Mouse (Mus musculus) embryonic facial prominence, embryonic 15.5 days (tissue): ENCODE measurements around the gene Kcnn4. TPM values are rescaled to one million over a fixed set of nuclear protein-coding genes. Genes with fewer than 3 reads are reported as not detected.
"Not testable (repeated sequence)": the region's sequence is repeated elsewhere in the genome, so short reads cannot be mapped to it uniquely, and the experiment has no call there.

ENCODE experiments used
- ATAC-seq: fragments of 200-750 bp; cut with Nextera tagmentation; 2 replicates; pipeline ENCODE4 v1.8.0; 2017; ENCODE audit warnings: low read depth, moderate TSS enrichment; ENCODE audit not compliant: insufficient number of reproducible peaks, low FRiP score, low TSS enrichment
- H3K27ac ChIP-seq: fragments of 300-500 bp; sonication (generic); replicated peaks from 2 replicates; pipeline ENCODE4 v1.5.1; 2015; ENCODE audit warnings: mild to moderate bottlenecking, inconsistent platforms
- H3K27me3 ChIP-seq: fragments of 300-500 bp; sonication (generic); 2 replicates; pipeline ENCODE4 v1.6.1; 2015; ENCODE audit warnings: inconsistent platforms
- H3K36me3 ChIP-seq: fragments of 300-500 bp; sonication (generic); 2 replicates; pipeline ENCODE4 v1.6.1; 2015; ENCODE audit warnings: mild to moderate bottlenecking, inconsistent platforms
- H3K4me1 ChIP-seq: fragments of 300-500 bp; sonication (generic); 2 replicates; pipeline ENCODE4 v1.6.1; 2015; ENCODE audit warnings: inconsistent platforms
- H3K4me2 ChIP-seq: fragments of 300-500 bp; sonication (generic); replicated peaks from 2 replicates; pipeline ENCODE4 v1.6.1; 2015; ENCODE audit warnings: mild to moderate bottlenecking, inconsistent platforms
- H3K4me3 ChIP-seq: fragments of 300-500 bp; sonication (generic); replicated peaks from 2 replicates; pipeline ENCODE4 v1.5.1; 2015; ENCODE audit warnings: mild to moderate bottlenecking, inconsistent platforms
- H3K9ac ChIP-seq: fragments of 300-500 bp; sonication (generic); 2 replicates; pipeline ENCODE4 v1.6.1; 2015; ENCODE audit warnings: inconsistent platforms
- H3K9me3 ChIP-seq: fragments of 300-500 bp; sonication (generic); replicated peaks from 2 replicates; pipeline ENCODE4 v1.6.1; 2016; ENCODE audit warnings: inconsistent platforms
- WGBS: fragments of 180-500 bp; shearing (Covaris S2); methylation state at CpG from one replicate; pipeline ENCODE4 v1.1.7; 2015; 5-methylcytosine and 5-hydroxymethylcytosine counted together
- polyA plus RNA-seq: library from polyadenylated mRNA; unstranded; fragments of >200 nt; fragmentation: Nextera tagmentation; extraction: Ambion mirVana; gene quantifications from 2 replicates; pipeline ENCODE4 v1.2.1, GENCODE M21; 2015

The Kcnn4 gene
- polyA plus RNA-seq, 1 experiment from 2014 or later, result 3.1 TPM

- ATAC-seq, result no peak
- WGBS, result 81% methylated on average over 3 of the region's 3 CpGs
- H3K27ac ChIP-seq, result peak overlapping the region; percentile 19; the same call in 1 of the 2 replicates
- H3K4me1 ChIP-seq, result peaks cover 33% of the 10 kb centered on the region
- no peak overlapping the region for H3K4me2 ChIP-seq
- H3K36me3 ChIP-seq, result no peaks in the 10 kb centered on the region
- no peaks in the 10 kb centered on the region for H3K9me3 ChIP-seq
- H3K27me3 ChIP-seq, result no peaks in the 10 kb centered on the region
- H3K9ac ChIP-seq, result no peak overlapping the region
- H3K4me3 ChIP-seq, result no peak overlapping the region
These were observed 24.0 kb downstream of the Kcnn4 start for GRCm38 (mm10) chr7:24394054-24394453.

- no peak overlapping the region for H3K4me3 ChIP-seq
- H3K4me1 ChIP-seq, result peaks cover 27% of the 10 kb centered on the region
- no peaks in the 10 kb centered on the region for H3K36me3 ChIP-seq
- peak overlapping the region; percentile 19; the same call in 1 of the 2 replicates for H3K27ac ChIP-seq
- H3K9ac ChIP-seq, result no peak overlapping the region
- 45% methylated on average over 15 of the region's 15 CpGs for WGBS
- no peak overlapping the region for H3K4me2 ChIP-seq
- no peaks in the 10 kb centered on the region for H3K9me3 ChIP-seq
- ATAC-seq, result no peak
- no peaks in the 10 kb centered on the region for H3K27me3 ChIP-seq
These were observed 24.6 kb downstream of the Kcnn4 start for GRCm38 (mm10) chr7:24394475-24395161.

GRCm38 (mm10) chr7:24396832-24397231, 26.8 kb downstream of the Kcnn4 start:
- no peaks in the 10 kb centered on the region for H3K27me3 ChIP-seq
- peaks cover 19% of the 10 kb centered on the region; the same call in 1 of the 2 replicates for H3K4me1 ChIP-seq
- no peaks in the 10 kb centered on the region for H3K9me3 ChIP-seq
- no peak overlapping the region for H3K4me3 ChIP-seq
- 72% methylated on average over 11 of the region's 11 CpGs for WGBS
- no peak overlapping the region for H3K4me2 ChIP-seq
- H3K36me3 ChIP-seq, result no peaks in the 10 kb centered on the region
- H3K9ac ChIP-seq, result no peak overlapping the region
- no peak for ATAC-seq
- H3K27ac ChIP-seq, result no peak overlapping the region

- no peaks in the 10 kb centered on the region for H3K9me3 ChIP-seq
- H3K27me3 ChIP-seq, result no peaks in the 10 kb centered on the region
- no peak overlapping the region for H3K9ac ChIP-seq
- no peak overlapping the region for H3K4me3 ChIP-seq
- no peak overlapping the region for H3K4me2 ChIP-seq
- H3K36me3 ChIP-seq, result peaks cover 10% of the 10 kb centered on the region; the same call in 1 of the 2 replicates
- H3K4me1 ChIP-seq, result peaks cover 17% of the 10 kb centered on the region; the same call in 1 of the 2 replicates
- ATAC-seq, result no peak
- H3K27ac ChIP-seq, result no peak overlapping the region
- 92% methylated on average over 8 of the region's 8 CpGs for WGBS
These were observed 28.4 kb downstream of the Kcnn4 start for GRCm38 (mm10) chr7:24398364-24398913.

- H3K9ac ChIP-seq, result peak within 1 kb of the TSS; percentile 58
- peak within 1 kb of the TSS; percentile 60 for H3K4me2 ChIP-seq
- 3% methylated on average over 66 of the region's 66 CpGs for WGBS
- H3K9me3 ChIP-seq, result no peaks in the 10 kb centered on the region
- H3K4me3 ChIP-seq, result peak within 1 kb of the TSS; percentile 69
- peaks cover 20% of the 10 kb centered on the region for H3K36me3 ChIP-seq
- no peaks in the 10 kb centered on the region for H3K27me3 ChIP-seq
- H3K4me1 ChIP-seq, result peaks cover 15% of the 10 kb centered on the region; the same call in 1 of the 2 replicates
- peak within 1 kb of the TSS; percentile 97 for H3K27ac ChIP-seq
- peak; percentile 96 for ATAC-seq
These were observed 29.4 kb downstream of the Kcnn4 start, which contains the start of gene Smg9 for GRCm38 (mm10) chr7:24399256-24400081. Gene Smg9, plus strand, starts transcription at chr7:24399619.

GRCm38 (mm10) chr7:24400082-24400452, 30.0 kb downstream of the Kcnn4 start:
- WGBS, result 13% methylated on average over 3 of the region's 3 CpGs
- no peak for ATAC-seq

GRCm38 (mm10) chr7:24400489-24400888, 30.4 kb downstream of the Kcnn4 start:
- 87% methylated on average over 4 of the region's 4 CpGs for WGBS
- peaks cover 30% of the 10 kb centered on the region for H3K36me3 ChIP-seq
- H3K4me3 ChIP-seq, result peak overlapping the region; percentile 69
- not testable (repeated sequence) for H3K27me3 ChIP-seq, H3K9ac ChIP-seq, H3K9me3 ChIP-seq, H3K27ac ChIP-seq, ATAC-seq
- H3K4me2 ChIP-seq, result peak overlapping the region; percentile 60
- peaks cover 12% of the 10 kb centered on the region; the same call in 1 of the 2 replicates for H3K4me1 ChIP-seq

More at GRCm38 (mm10) chr7:24400082-24400452, 30.0 kb downstream of the Kcnn4 start:
- Histone ChIP-seq H3K27me3 (no peaks in the 10 kb centered on the region), H3K36me3 (peaks cover 26% of the 10 kb centered on the region), H3K9ac (peak overlapping the region; percentile 58), H3K4me2 (peak overlapping the region; percentile 60), H3K4me3 (peak overlapping the region; percentile 69), H3K4me1 (peaks cover 12% of the 10 kb centered on the region; the same call in 1 of the 2 replicates), H3K9me3 (no peaks in the 10 kb centered on the region), H3K27ac (peak overlapping the region; percentile 97)

GRCm38 (mm10) chr7:24402851-24403250, 32.8 kb downstream of the Kcnn4 start:
- H3K4me2 ChIP-seq, result no peak overlapping the region
- peaks cover 47% of the 10 kb centered on the region for H3K36me3 ChIP-seq
- no peak overlapping the region for H3K9ac ChIP-seq
- no peaks in the 10 kb centered on the region for H3K27me3 ChIP-seq
- no peak overlapping the region for H3K4me3 ChIP-seq
- 99% methylated on average over 9 of the region's 9 CpGs for WGBS
- no peak for ATAC-seq
- peaks cover 17% of the 10 kb centered on the region; the same call in 1 of the 2 replicates for H3K4me1 ChIP-seq
- H3K9me3 ChIP-seq, result no peaks in the 10 kb centered on the region
- no peak overlapping the region for H3K27ac ChIP-seq

GRCm38 (mm10) chr7:24405649-24406048, 35.6 kb downstream of the Kcnn4 start:
- no peak overlapping the region for H3K27ac ChIP-seq
- 95% methylated on average over 13 of the region's 13 CpGs for WGBS
- H3K36me3 ChIP-seq, result peaks cover 54% of the 10 kb centered on the region
- H3K9ac ChIP-seq, result no peak overlapping the region
- H3K4me3 ChIP-seq, result no peak overlapping the region
- H3K9me3 ChIP-seq, result no peaks in the 10 kb centered on the region
- H3K4me2 ChIP-seq, result no peak overlapping the region
- H3K4me1 ChIP-seq, result peaks cover 11% of the 10 kb centered on the region; the same call in 1 of the 2 replicates
- no peak for ATAC-seq
- no peaks in the 10 kb centered on the region for H3K27me3 ChIP-seq

- WGBS, result 44% methylated on average over 5 of the region's 5 CpGs
- no peak overlapping the region for H3K9ac ChIP-seq
- no peak for ATAC-seq
- 0 out of 2 replicates have a peak, but pooled peaks cover 5% of the 10 kb centered on the region for H3K4me1 ChIP-seq
- no peak overlapping the region for H3K4me3 ChIP-seq
- H3K4me2 ChIP-seq, result no peak overlapping the region
- no peaks in the 10 kb centered on the region for H3K27me3 ChIP-seq
- H3K27ac ChIP-seq, result 0 out of 2 replicates have a peak overlapping the region, but pooled peaks have one; percentile 7
- H3K9me3 ChIP-seq, result no peaks in the 10 kb centered on the region
- H3K36me3 ChIP-seq, result peaks cover 54% of the 10 kb centered on the region
These were observed 36.7 kb downstream of the Kcnn4 start for GRCm38 (mm10) chr7:24406528-24407344.
